Mouse (Mus musculus) brown adipose tissue, adult 24 weeks (tissue): ENCODE data around the gene Ahcy. TPM values are rescaled to one million over a fixed set of nuclear protein-coding genes. Genes with fewer than 3 reads are reported as not detected.
"Not testable (repeated sequence)": the region's sequence is repeated elsewhere in the genome, so short reads cannot be mapped to it uniquely, and the experiment has no call there.

Experiments used
- H3K27ac ChIP-seq: fragments of 200-500 bp; replicated peaks from 2 replicates; pipeline ENCODE4 v1.5.1; 2012; ENCODE audit warnings: low read depth, mild to moderate bottlenecking, low read length
- H3K4me1 ChIP-seq: fragments of 200-500 bp; 2 replicates; pipeline ENCODE4 v1.6.1; 2012; ENCODE audit warnings: low read length, mixed read lengths; ENCODE audit not compliant: control insufficient read depth, insufficient read depth, insufficient read length
- H3K4me3 ChIP-seq: fragments of 200-500 bp; 2 replicates; pipeline ENCODE4 v1.5.1; 2012; ENCODE audit warnings: low read depth, mild to moderate bottlenecking, low read length, moderate library complexity; ENCODE audit not compliant: insufficient read depth
- polyA plus RNA-seq: library from polyadenylated mRNA; stranded (reverse); fragments of >200 nt; gene quantifications from 2 replicates; pipeline ENCODE4 v1.2.4, GENCODE M21; 2012; ENCODE audit not compliant: missing spikeins, insufficient read depth, insufficient read length

Ahcy gene
- polyA plus RNA-seq: 9.7 and 13.2 TPM in 2 replicates

DNA sequence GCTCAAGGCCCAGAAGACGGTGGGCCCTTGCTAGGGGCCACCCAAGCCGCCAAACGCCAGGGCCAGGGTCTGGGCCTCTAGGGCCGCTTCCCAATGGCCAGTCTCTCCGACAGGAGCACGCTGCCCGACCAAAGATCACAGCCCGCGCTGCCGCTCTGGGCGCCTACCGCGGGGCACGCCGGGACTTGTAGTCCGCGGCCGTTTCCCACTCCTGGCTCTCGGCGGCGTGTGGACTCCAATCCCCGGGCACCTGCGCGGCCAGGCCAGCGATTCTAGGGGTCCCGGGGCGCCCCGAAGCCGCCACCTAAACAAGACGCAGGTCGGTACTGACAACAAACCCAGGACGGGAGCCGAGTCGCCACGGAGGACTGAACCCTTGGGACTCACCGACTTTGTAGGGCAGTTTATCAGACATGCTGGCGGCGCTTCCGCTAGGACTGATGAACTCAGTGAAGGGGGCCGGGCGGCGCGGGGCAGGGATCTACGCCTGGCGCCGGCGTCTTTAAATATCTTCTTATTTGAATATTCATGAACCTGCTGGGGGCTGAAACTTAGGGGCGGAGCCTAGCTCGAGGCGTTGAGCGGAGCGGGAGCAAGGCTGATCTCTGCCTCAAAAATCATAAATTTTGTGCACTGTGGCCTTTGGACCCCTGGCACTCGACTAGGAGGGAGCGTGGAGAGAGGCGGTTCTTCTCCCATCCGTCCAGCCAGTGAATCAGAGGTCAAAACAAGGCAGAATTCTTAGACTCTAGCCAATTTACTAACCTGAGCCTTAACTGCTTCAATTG lies at the start of gene Ahcy:
Ahcy (minus strand) TSS at position 520 of the 788 bp plus-strand sequence.
- Histone ChIP-seq H3K4me1 (peaks cover 6% of the 10 kb centered on the region; the same call in 1 of the 2 replicates), H3K27ac (0 out of 2 replicates have a peak within 1 kb of the TSS, but pooled peaks have one; percentile 37), H3K4me3 (peak within 1 kb of the TSS; percentile 89)

DNA sequence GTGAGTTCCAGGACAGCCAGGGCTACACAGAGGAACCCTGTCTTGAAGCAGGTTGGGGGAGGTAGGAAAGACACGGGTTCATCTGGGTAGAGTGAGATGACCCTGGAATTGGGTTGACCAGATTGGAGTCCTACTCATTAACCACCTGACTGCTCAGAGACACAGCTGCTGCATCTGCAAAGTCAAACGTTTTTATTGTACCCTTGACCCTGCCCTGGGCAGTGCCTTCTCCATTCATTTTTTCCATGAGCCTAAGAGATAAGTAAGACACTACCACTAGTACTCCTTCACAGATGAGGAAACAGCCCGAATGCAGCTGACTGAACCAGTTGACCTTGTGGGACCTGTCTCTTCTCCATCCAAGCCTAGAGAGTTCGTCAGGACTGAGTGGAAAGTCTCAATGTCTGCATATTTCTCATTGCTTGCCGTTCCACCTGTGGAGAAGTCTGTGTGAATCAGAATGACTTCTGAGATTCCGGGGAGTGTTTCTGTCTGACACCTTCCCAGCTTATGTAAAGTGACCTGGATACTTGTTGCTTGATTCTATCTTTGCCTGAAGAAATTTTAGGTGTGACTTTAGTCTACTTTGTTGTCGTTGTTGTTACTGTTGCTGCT lies 41.0 kb upstream of the Ahcy start:
- no peaks in the 10 kb centered on the region for H3K4me1 ChIP-seq
- H3K27ac ChIP-seq: no peak overlapping the region
- no peak overlapping the region for H3K4me3 ChIP-seq

DNA sequence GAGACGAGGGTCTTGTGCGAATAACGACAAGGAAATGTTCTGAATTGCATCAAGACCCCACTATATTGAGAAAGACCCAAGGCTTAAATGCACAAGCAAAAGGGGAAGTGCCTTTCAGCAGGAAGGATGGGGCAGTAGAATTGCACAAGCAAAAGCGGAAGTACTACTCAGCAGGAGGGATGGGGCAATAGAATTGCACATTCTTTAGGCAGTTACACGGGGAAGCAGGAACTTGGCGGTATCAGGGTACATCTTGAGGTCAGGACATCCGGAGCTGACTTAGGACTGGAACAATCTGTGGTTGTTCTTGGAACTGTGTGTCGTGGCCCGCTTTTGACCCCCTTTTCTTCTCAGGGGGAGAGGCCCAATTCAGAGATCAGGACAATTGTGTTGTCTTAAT lies 33.0 kb upstream of the Ahcy start:
- H3K4me3 ChIP-seq, H3K27ac ChIP-seq, H3K4me1 ChIP-seq: not testable (repeated sequence)

DNA sequence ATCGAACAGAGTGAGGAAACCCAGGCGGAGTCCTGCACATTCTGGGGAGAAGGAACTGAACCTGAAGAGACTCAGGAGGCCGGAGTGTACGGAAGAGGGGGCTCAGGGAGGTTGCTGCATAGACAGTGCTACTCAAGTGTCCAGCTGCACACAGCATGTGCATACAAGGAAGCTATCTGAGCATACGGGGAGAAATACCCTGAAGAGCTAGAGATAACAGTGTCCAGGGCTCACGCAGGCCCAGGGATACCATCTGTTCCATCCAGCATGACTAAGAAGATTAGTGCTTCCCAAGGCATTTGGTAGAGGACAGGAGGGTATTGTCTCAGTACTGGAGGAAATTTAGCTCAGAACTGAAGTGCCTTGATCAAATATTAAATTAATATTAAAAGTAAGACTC lies 29.3 kb upstream of the Ahcy start:
- no peaks in the 10 kb centered on the region for H3K4me1 ChIP-seq
- no peak overlapping the region for H3K4me3 ChIP-seq
- H3K27ac ChIP-seq: no peak overlapping the region

DNA sequence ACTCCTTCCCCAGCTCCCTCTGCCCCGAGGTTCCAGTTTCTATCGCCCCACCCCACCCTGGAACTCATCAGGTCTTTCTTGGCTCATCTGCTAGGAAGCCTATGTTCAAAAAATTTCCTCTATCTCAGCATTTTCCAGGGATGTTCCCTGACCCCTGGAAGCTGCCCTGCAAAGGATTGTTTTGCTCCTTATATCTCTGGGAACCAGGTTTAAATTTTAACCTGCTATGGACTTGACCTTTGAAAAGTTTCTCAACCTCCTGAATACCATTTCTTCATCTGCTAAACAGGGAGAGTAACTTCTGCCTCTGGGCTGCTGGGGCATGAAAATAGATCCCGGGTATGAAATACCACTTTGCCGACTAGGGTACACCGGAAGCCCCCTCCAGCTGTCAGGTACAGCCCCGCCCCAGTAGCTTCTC lies 27.5 kb upstream of the Ahcy start:
- H3K27ac ChIP-seq: no peak overlapping the region
- no peaks in the 10 kb centered on the region for H3K4me1 ChIP-seq
- no peak overlapping the region for H3K4me3 ChIP-seq

DNA sequence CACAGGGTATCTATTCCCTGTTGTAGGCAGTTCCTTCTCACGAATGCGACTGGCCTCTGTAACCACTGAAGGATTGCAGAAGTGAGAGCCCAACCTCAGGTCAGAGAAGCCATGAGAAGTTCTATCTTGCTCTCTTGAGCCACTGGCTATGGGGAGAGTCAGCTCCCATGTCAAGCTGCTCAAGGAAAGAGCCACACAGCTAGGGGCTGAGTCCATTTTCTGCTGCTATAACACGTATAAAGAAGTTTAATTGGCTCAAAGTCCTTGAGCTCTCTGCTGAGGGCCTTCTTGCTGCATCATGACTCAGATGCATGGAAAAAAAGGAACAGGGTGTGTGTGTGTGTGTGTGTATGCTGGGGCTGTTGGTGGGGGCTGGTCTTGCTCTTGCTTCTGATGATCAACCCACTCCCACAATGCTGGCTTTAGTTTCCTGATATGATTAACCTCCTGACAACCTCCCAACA lies 26.5 kb upstream of the Ahcy start:
- H3K27ac ChIP-seq: no peak overlapping the region
- H3K4me3 ChIP-seq: no peak overlapping the region
- H3K4me1 ChIP-seq: no peaks in the 10 kb centered on the region

DNA sequence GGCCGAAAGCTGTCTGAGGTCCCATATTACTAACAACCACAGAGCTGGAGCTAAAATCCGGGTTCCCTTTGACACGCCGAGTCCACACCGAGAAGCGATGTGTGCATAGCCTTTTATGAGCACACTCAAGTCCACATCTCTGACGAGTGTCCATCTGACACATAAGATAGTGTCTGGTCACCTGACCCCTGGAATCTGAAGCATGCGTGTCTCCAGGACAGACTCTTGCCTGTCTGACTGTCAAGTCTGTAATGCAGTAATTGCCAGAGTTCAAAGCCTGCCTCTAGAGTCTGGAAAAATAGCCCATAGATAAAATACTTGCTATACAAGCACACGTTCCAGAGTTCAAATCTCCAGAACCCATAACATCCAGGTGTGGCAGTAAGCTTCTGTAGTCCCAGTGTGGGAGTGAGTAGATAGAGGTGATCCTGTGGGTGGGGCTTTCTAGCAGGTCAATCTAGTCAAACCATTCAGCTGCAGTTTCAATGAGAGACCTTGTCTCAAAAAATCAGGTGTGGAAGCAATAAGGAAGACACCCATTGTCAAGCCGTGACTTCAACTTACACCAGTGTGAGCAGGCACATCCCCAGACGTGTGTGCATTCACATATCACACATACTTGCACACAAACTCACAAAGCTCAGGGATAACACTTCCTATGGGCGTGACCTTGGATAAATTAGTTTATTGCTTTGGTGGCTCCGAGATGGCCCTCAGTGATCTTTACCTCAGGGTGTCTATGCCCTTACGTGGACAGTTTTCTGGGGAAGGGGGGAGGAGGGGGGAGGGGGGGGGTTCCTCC lies 25.9 kb upstream of the Ahcy start:
- Histone ChIP-seq H3K4me1 (no peaks in the 10 kb centered on the region), H3K27ac (no peak overlapping the region)

DNA sequence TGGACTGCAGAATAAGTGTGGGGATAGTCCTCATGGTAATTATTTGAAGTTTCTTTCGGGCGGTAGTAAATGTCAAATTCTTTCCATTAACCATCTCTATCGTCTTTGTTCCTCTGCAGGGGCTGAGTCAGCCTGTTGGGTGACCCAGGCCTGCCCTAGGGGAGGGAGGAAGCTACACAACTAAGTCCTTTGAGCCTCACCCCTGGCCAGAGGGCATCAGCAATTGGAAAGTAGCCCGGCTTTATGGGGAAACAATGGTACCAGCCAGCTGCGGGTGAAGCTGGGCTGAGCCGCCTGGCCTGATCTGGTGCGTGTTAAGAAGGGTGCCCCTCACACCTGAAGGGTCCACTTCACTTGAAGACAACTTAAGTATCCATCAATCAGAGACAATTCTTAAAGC lies 25.1 kb upstream of the Ahcy start:
- no peak overlapping the region for H3K4me3 ChIP-seq
- H3K27ac ChIP-seq: no peak overlapping the region
- no peaks in the 10 kb centered on the region for H3K4me1 ChIP-seq

More for the DNA sequence above, 25.9 kb upstream of the Ahcy start:
- H3K4me3 ChIP-seq: no peak overlapping the region

DNA sequence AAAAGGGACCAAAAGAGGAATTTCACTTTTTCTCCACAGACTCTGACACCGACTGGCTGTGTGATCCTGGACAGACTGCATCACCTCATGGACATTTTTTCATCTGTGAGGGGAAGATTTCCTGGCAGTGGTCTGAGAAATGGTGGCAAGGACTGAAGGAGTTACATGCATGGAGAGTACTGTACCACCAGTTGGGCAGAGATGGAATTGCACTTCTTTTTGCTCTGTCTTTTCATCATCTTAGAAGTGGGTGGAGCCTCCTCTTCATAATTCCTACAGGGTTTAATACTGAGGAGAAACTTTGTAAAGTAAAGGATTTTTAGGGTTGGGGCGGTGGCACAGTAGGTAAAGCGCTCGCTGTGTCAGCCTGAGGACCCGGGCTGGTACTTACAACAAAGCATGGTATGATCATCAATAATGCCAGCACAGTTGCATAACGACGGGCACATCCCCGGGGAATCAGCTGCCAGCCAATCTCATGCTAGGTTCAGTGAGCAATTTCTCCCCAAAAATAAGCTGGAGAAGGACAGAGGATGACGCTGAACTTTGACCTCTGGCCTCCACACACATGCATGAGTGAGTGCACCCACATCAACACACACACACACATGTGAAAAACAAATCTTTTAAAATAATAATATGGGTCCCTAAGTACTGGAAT lies 24.6 kb upstream of the Ahcy start:
- H3K27ac ChIP-seq: no peak overlapping the region

DNA sequence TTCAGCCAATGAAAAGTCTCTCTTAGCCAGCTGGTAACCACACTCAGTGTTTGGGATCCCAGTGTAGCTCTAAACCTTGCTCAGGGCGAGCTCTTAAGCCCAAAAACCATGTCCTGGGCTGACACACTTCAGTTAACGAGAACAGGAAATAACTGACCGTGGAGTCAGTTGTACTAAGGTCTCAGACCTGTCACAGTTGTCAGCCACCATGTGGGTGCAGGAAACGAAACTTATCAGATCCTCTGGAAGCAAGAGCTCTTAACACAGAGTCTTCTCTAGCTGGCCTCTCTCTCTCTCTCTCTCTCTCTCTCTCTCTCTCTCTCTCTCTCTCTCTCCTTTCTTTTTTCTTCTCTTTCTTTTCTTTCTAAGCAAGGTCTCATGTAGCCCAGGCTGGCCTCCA lies 19.1 kb upstream of the Ahcy start:
- no peak overlapping the region for H3K4me3 ChIP-seq
- no peak overlapping the region for H3K27ac ChIP-seq
- no peaks in the 10 kb centered on the region for H3K4me1 ChIP-seq

More for the DNA sequence above, 24.6 kb upstream of the Ahcy start:
- no peak overlapping the region for H3K4me3 ChIP-seq
- no peaks in the 10 kb centered on the region for H3K4me1 ChIP-seq

DNA sequence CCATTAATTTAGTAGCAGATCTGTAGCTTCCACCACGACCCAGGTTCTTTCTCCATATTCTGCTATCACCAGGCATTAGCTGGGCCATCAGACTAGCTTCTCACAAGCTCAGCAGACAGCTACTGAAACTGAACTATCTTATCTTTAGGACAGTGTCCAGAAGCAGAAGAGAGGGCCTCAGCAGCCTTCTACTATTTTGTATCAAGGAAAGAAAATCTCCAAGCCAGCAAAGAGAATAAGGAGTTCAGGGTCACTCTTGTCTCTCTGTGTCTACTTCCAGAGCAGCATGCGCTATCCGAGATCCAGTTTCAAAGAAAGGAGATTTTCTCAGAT lies 17.4 kb upstream of the Ahcy start:
- no peaks in the 10 kb centered on the region for H3K4me1 ChIP-seq
- no peak overlapping the region for H3K4me3 ChIP-seq
- no peak overlapping the region for H3K27ac ChIP-seq

DNA sequence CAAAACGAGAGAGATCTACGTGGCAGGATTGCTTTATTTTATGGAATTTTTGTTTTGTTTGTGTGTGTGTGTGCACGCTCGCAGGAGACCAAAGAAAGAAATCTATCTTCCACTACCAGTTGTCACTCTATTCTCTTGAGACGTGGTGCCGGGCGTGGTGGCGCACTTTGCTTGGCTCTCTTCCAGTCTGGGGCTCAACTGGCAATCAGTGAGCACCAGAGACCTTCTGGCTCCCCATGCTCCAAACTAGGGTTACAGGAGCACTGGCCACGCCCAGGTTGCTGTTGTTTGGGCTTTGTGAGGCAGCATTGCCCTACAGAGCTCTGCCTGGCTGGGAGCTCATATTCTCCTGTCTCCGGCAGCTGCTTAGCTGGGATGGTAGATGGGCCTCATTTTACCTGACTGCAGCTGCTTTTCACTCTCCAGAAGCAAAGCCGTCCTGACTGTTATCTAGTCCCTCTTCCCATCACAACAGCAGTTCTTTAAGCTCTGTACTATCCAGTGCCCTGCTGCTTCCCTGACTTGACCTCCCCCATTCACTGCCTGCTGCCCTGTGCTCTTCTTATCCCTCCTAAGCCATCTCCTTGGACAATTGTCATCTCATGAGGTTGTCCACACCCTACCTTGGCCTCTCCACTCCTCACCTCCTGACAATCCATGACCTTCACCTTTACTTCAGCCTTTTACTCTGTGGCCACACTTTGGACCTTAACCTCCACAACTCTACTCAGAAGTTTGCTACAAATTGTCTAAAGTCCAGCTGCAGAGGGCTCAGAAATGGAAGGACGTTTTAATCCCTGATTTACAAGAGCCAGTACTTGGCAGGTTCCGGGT lies 16.8 kb upstream of the Ahcy start:
- Histone ChIP-seq H3K4me3 (no peak overlapping the region), H3K4me1 (no peaks in the 10 kb centered on the region), H3K27ac (no peak overlapping the region)

DNA sequence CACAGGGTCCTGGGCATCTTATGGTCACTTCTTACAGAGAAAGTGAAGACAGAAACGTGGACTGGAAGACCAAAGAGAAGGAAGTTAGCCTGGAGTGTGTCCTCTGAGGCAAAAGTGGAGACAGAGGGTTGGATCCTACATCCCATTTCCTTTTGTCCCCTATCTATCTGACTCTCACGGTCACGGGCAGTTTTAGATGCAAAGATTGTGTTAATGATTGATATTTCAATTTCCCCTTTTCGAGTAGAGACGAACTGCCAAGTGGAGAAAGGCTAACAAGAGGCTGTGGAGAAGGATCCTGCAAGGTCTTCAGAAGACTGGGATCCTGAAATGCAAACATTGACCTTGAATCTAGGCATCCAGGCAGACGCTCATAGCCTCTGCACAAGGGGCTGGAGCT lies 14.0 kb upstream of the Ahcy start:
- H3K4me1 ChIP-seq: no peaks in the 10 kb centered on the region

DNA sequence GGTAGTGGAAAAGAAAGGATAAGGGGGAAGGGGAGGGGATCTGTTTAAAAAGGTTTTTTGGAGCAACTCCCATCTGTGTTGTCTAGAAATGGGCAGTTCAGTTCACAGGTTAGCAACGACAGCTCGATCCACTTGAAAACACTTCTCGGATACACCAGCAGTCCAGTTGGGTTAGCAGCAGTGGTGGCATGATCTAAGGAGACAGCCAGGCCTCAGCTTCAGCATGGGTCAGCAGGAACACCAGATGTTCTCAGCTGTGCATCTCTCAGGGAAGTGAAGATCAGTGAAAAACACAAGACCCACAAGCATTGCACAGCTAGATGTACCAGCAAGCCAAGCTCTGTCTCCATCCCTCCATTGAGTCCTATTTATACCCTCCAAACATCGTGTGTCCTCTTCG lies 12.0 kb upstream of the Ahcy start:
- H3K4me1 ChIP-seq: no peaks in the 10 kb centered on the region
- H3K27ac ChIP-seq: no peak overlapping the region
- no peak overlapping the region for H3K4me3 ChIP-seq

More for the DNA sequence above, 14.0 kb upstream of the Ahcy start:
- H3K27ac ChIP-seq: no peak overlapping the region
- H3K4me3 ChIP-seq: no peak overlapping the region
